Mouse (Mus musculus) layer of hippocampus, postnatal 36 days (tissue): ENCODE data around the gene Gm9745. TPM values are rescaled to one million over a fixed set of nuclear protein-coding genes. Genes with fewer than 3 reads are reported as not detected.
"Not testable (repeated sequence)": the region's sequence is repeated elsewhere in the genome, so short reads cannot be mapped to it uniquely, and the experiment has no call there.

Experiments
- DNase-seq, 2 experiments: peaks; one replicate each; pipeline ENCODE4 v3.0.0; 2022
- total RNA-seq, 2 experiments: library from RNA; stranded (reverse); gene quantifications; 2 replicates each; pipeline ENCODE4 v1.2.3; 2021

Gm9745 gene
- not detected for total RNA-seq

DNA sequence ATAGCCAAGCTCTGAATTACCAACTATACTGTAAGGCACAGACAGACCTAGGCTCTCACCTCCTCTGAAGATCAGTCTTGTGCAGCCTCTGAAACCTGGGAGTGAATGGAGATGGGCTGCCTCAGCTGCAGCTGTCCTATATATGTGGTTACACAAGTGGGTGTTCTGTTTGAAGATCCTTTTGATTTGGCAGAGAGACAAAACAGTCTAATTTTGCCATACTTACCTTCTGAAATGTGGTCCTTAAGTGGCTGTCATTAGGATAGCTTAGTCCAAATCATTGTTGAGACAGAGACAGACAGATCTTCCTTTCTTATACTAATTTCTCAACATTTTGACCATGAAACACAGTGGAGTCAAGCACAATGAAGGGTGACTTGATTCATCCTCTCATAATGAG is at the start of gene Gm9745:
Gene Gm9745, minus strand, starts transcription at position 101 of the 400 bp plus-strand sequence.
- not testable (repeated sequence) for DNase-seq

DNA sequence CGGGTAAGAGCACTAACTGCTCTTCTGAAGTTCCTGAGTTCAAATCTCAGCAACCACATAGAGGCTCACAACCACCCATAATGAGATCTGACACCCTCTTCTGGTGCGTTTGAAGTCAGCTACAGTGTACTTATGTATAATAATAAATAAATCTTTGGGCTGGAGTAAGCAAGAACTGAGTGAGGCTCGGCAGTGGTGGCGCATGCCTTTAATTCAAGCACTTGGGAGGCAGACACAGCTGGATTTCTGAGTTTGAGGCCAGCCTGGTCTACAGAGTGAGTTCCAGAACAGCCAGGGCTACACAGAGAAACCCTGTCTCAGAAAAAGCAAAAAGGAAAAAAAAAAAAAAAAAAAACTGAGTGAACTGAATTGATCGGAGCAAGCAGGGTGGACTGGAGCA is 49.2 kb upstream of the Gm9745 start:
- DNase-seq, result not testable (repeated sequence)

- DNase-seq, result peak; percentile 96 to 97
These were observed 48.2 kb upstream of the Gm9745 start, which contains the start of gene Gtpbp4 for GRCm38 (mm10) chr13:8995990-8996786. Gene Gtpbp4, minus strand, starts transcription at chr13:8996083.

- no peak for DNase-seq
These were observed 47.3 kb upstream of the Gm9745 start for GRCm38 (mm10) chr13:8995159-8995989.

- DNase-seq, result no peak
These were observed 44.2 kb upstream of the Gm9745 start for GRCm38 (mm10) chr13:8992231-8992630.

- no peak for DNase-seq
These were observed 24.9 kb upstream of the Gm9745 start for GRCm38 (mm10) chr13:8972972-8973371.

GRCm38 (mm10) chr13:8972369-8972768 is 24.3 kb upstream of the Gm9745 start:
- no peak for DNase-seq

DNA sequence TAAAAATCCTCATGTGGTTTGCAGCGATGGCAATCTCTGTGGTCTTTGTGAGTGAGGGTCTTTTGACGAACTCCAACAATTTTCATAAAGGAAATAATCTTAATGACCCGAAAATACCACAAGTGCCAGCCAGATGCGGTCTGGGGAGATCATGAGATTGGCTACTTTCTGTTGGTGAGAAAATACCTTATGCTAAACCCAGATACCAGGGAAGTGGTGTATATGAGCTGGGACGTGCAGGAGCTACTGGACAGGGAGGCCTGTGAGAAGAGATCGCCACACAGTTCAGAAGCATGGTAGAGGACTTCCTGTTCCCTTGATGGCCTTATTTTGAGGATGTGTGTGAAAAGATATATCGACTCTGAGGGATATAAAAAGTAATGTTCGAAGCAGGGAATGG is 19.7 kb upstream of the Gm9745 start:
- no peak for DNase-seq

- no peak for DNase-seq
These were observed 17.2 kb upstream of the Gm9745 start for GRCm38 (mm10) chr13:8965224-8965623.

- not testable (repeated sequence) for DNase-seq
These were observed 14.2 kb upstream of the Gm9745 start for GRCm38 (mm10) chr13:8962266-8962665.

DNA sequence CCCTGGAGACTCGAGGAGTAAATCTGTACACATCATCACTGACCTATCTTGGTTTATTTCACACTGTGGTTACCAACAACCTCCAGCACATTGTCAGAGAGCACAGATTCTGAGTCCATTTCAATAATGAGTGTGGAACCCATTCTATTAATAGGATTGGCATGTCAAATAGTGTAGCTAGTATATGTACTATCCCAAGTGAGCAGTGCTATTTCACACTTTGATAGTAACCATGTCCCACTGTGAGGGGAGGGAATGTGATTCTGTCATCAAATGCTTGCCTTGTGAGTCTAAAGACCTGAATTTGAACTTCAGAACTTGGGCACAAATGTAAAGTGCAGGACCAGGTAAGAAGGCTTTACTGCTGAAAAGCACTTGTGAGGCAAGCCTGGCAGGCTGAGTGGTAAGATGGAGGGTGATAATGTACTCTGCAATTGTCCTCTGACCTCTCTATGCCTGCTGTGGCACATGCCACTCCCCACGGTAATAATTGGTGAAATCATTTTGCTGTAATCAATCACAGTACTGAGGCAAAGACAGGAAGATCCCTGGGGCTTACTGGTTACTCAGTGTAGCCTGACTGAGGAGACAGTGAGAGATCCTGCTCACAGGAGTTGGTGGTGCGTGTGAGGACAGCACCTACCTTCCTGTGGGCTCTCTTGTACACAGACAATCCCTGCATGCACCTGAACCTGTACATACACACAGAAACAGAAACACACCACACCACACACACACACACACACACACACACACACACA is 13.3 kb upstream of the Gm9745 start:
- DNase-seq, result not testable (repeated sequence)

DNA sequence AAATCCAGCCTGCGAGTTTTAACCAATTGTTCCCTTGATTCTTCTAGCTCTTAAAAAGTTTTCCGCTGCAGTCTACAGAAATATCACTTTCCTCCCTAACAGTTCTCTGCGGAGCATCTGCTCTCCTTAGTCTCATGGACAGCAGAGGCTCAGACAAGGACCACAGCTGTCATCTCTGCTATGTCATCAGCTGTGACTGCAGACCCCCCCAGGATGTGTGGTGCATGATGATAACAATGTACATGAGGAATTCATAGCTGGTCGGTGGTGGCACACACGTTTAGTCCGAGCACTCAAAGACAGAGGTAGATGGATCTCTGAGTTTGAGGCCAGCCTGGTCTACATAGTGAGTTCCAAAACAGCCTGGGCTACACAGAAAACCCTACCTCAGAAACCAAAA is 11.5 kb upstream of the Gm9745 start:
- not testable (repeated sequence) for DNase-seq

GRCm38 (mm10) chr13:8959058-8959457 is 11.0 kb upstream of the Gm9745 start:
- not testable (repeated sequence) for DNase-seq

GRCm38 (mm10) chr13:8956873-8957272 is 8.8 kb upstream of the Gm9745 start:
- DNase-seq, result not testable (repeated sequence)

GRCm38 (mm10) chr13:8955127-8955526 is 7.1 kb upstream of the Gm9745 start:
- not testable (repeated sequence) for DNase-seq

DNA sequence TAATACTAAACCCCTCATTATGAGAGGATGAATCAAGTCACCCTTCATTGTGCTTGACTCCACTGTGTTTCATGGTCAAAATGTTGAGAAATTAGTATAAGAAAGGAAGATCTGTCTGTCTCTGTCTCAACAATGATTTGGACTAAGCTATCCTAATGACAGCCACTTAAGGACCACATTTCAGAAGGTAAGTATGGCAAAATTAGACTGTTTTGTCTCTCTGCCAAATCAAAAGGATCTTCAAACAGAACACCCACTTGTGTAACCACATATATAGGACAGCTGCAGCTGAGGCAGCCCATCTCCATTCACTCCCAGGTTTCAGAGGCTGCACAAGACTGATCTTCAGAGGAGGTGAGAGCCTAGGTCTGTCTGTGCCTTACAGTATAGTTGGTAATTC is 4.5 kb upstream of the Gm9745 start, which contains the start of gene Idi2:
Gene Idi2, plus strand, starts transcription at position 301 of the 400 bp plus-strand sequence.
- DNase-seq, result not testable (repeated sequence)

- DNase-seq, result not testable (repeated sequence)
These were observed 4.2 kb downstream of the Gm9745 start for GRCm38 (mm10) chr13:8943828-8944227.

- DNase-seq, result not testable (repeated sequence)
These were observed 6.3 kb downstream of the Gm9745 start for GRCm38 (mm10) chr13:8941701-8942100.

- not testable (repeated sequence) for DNase-seq
These were observed 6.9 kb downstream of the Gm9745 start for GRCm38 (mm10) chr13:8941110-8941509.

DNA sequence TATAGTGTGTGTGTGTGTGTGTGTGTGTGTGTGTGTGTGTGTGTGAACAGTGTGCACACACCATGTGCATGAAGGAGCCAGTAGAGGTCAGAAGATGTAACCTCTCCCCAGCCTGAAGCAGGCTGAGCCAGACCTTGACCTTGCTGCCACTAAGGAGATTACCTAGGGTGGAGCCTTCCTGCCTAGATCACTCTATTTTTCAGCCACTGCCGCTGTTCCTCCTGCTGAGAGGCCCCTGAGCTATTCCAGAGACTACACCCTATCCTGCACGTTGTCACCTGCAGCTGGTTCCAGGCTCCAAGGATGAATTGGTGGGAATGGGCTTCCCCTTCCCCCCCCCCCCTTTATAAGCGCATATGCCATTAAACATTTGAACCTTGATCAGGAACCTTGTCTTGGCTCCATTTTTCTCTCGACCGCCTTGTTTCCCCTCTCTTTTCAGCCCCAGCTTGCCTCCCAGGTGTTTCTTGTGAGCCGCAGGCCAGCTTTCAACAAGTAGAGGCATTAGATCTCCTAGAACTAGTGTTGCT is 10.4 kb downstream of the Gm9745 start:
- DNase-seq, result not testable (repeated sequence)

DNA sequence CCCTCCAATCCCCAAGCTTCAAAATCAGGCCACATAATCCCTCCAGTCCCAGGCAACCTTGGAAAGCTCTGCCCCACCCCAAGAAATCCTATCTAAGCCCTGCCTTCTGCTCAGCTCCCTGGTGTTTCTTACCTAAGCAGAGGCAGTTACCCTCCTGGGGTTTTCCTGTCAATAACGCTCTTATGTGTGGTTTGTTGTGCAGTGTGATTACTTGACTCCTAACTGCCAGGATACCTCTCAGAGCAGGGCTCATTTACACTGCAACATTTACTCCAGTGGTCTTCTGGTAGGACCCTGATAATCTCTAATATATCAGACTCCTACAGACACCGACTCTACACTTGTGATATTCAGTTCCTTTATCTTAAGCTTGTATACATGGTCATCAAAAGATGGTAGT is 14.5 kb downstream of the Gm9745 start:
- DNase-seq, result no peak

DNA sequence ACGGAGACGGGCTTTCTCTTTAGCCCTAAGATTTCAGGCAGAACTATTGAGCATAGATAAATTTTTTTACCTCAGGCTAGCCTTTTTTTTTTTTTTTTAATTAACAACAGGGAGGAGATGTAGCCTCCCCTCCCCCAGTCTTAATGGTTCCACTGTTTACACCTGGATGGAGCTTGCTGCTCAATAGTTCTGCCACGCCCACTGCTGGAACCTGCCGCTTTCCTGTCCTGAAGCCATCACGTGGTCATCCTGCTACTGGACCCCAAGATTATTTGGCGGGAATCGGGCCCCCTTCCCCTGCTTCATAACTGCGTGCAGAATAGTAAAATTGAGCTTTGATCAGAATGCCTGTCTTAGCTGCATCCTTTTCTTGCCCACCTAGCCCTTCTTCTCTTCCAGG is 34.1 kb downstream of the Gm9745 start:
- DNase-seq, result not testable (repeated sequence)
